Mouse (Mus musculus) forebrain, postnatal 0 days (tissue): ENCODE results near the gene Lamp1. TPM values are rescaled to one million over a fixed set of nuclear protein-coding genes. Genes with fewer than 3 reads are reported as not detected.
"Not testable (repeated sequence)": the region's sequence is repeated elsewhere in the genome, so short reads cannot be mapped to it uniquely, and the experiment has no call there.

Experiments
- ATAC-seq: fragments of 200-750 bp; cut with Nextera tagmentation; 2 replicates; pipeline ENCODE4 v1.8.0; 2017; ENCODE audit warnings: mild to moderate bottlenecking, moderate library complexity
- DNase-seq: peaks from one replicate; pipeline ENCODE4 v3.0.0-alpha.2; 2015
- H3K27ac ChIP-seq: fragments of 300-500 bp; sonication (generic); 2 replicates; pipeline ENCODE4 v1.5.1; 2014; ENCODE audit warnings: low read depth, mild to moderate bottlenecking, antibody characterized with exemption, low read length, moderate library complexity, mixed read lengths
- H3K27me3 ChIP-seq: fragments of 300-500 bp; sonication (generic); 2 replicates; pipeline ENCODE4 v1.6.1; 2014; ENCODE audit warnings: mild to moderate bottlenecking, low read length, mixed read lengths; ENCODE audit not compliant: insufficient read depth
- H3K36me3 ChIP-seq: fragments of 300-500 bp; sonication (generic); 2 replicates; pipeline ENCODE4 v1.6.1; 2014; ENCODE audit warnings: mild to moderate bottlenecking, moderate library complexity; ENCODE audit not compliant: insufficient read depth
- H3K4me1 ChIP-seq: fragments of 300-500 bp; sonication (generic); 2 replicates; pipeline ENCODE4 v1.6.1; 2014; ENCODE audit warnings: antibody characterized with exemption; ENCODE audit not compliant: insufficient read depth
- H3K4me2 ChIP-seq: fragments of 300-500 bp; sonication (generic); 2 replicates; pipeline ENCODE4 v1.6.1; 2014; ENCODE audit warnings: low read depth, mild to moderate bottlenecking, moderate library complexity
- H3K4me3 ChIP-seq: fragments of 300-500 bp; sonication (generic); 2 replicates; pipeline ENCODE4 v1.5.1; 2014; ENCODE audit warnings: low read depth, low read length, mixed read lengths
- H3K9ac ChIP-seq: fragments of 300-500 bp; sonication (generic); 2 replicates; pipeline ENCODE4 v1.6.1; 2014; ENCODE audit warnings: mild to moderate bottlenecking
- H3K9me3 ChIP-seq: fragments of 300-500 bp; sonication (generic); 2 replicates; pipeline ENCODE4 v1.6.1; 2016; ENCODE audit warnings: low read length
- CTCF ChIP-seq: sonication (generic); IDR thresholded peaks from 2 replicates; pipeline ENCODE4 v1.5.1; 2016; ENCODE audit warnings: antibody characterized with exemption, control low read depth, low read depth
- WGBS: fragments of 180-500 bp; shearing (Covaris S2); extraction: QIAGEN DNeasy Blood & Tissue Kit; methylation state at CpG from one replicate; pipeline ENCODE4 v1.1.7; 2014; 5-methylcytosine and 5-hydroxymethylcytosine counted together
- polyA plus RNA-seq: library from polyadenylated mRNA; unstranded; fragments of >200 nt; fragmentation: Nextera tagmentation; extraction: Ambion mirVana; gene quantifications from 2 replicates; pipeline ENCODE4 v1.2.1, GENCODE M21; 2015
- total RNA-seq: library from RNA; depleted of rRNA; stranded (reverse); fragments of >200 nt; gene quantifications from 2 replicates; pipeline ENCODE4 v1.2.3, GENCODE M21; 2014

Lamp1 gene
- total and polyA plus RNA-seq, 2 experiments from 2014 or later = 295 to 373 TPM

DNA sequence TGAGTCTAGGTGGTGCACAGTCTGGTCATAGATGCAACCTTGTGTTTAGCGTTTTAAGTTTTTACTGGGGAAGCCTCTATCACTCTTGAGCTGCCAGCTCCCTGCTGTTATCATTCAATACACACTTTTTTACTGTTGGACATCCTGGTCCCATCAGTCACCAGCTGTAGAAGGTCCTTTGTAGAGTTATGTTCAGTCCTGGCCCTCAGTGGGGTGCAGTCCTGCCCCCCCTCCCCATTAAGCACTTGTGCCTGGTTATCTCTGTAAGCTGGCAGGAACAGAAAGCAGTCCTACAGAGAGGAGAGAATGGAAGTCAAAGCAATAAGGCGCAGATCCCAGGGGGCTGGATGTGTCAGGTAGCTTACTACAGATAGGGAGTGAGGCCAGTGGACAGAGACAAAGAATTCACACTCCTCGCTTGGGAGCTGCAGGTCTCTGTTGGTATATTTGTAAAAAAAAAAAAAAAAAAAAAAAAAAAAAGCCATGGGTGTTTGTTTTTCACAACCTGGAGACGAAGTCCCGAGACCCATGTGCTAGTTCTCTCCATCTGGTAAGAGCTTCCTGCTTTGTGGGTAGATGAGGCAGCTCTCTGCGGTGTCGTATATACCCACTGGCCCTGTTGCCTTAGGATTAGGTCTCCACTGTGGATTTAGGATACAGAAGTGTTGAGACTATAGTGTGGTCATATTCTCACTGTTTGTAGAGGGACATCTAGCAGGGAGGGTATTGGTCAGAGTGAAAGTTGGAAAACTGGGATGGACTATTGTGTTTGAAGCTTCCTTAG, 37.9 kb upstream of the Lamp1 start:
- Histone ChIP-seq H3K27me3 (no peaks in the 10 kb centered on the region), H3K9ac (no peak overlapping the region), H3K27ac (no peak overlapping the region), H3K4me2 (no peak overlapping the region), H3K9me3 (no peaks in the 10 kb centered on the region), H3K36me3 (peaks cover 44% of the 10 kb centered on the region), H3K4me1 (no peaks in the 10 kb centered on the region), H3K4me3 (no peak overlapping the region)
- DNase-seq = no peak
- ATAC-seq = no peak
- TF ChIP-seq CTCF = no peak
- WGBS = 89% methylated on average over 7 of the region's 7 CpGs

DNA sequence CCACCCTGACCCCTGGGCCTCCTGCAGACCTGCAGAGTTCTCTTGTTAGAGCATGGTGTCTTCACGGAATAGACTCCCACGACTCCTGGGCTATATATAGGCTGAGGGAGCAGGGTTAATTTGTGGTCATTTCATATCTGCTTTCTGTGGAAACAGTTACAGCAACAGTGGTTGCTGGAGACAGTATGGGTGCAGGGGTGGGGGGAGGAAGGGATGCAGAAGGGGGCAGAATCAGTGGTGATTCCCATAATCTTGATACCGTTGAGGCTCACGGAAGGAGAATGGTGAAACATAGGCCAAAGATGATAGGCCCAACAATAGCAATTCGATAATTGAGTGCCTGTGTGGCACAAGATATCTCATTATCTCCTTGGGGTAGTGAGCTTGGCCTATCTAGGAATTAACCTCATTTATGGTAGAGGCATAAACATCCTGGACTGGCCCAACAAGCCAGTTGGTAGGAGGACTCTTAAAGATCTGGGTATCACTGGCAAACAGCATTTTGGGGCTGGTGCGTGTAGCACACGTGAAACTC, 36.0 kb upstream of the Lamp1 start:
- Histone ChIP-seq H3K9ac (no peak overlapping the region), H3K4me1 (no peaks in the 10 kb centered on the region), H3K27me3 (no peaks in the 10 kb centered on the region), H3K4me2 (no peak overlapping the region), H3K36me3 (peaks cover 58% of the 10 kb centered on the region), H3K9me3 (no peaks in the 10 kb centered on the region), H3K4me3 (no peak overlapping the region), H3K27ac (no peak overlapping the region)
- ATAC-seq (no peak), DNase-seq (no peak)
- WGBS = 94% methylated on average over 7 of the region's 7 CpGs
- no peak for TF ChIP-seq CTCF

DNA sequence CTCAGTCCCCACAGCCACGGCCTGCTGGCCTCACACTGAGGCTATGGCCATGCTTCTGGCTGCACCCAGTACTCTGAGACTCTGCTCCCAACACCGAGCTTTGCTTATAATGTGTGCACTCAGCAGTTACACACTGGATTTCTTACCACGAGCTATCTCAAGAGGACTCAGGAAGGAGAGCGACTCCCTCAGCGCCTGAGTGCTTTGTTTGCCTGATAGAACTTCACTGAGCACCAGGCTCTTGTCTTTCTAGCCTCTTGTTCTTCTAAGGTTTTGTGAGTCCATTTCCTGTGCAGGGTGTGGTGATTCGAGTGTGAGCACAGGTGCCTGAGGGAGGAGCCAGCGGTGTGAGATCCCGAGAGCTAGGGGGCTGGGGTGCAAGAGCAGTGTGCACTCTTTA, 34.1 kb upstream of the Lamp1 start:
- no peak overlapping the region for H3K4me3 ChIP-seq
- 96% methylated on average over 8 of the region's 8 CpGs for WGBS
- DNase-seq (no peak), ATAC-seq (no peak)
- H3K9me3 ChIP-seq = no peaks in the 10 kb centered on the region
- H3K4me2 ChIP-seq = no peak overlapping the region
- H3K9ac ChIP-seq = no peak overlapping the region
- no peak for TF ChIP-seq CTCF
- peaks cover 66% of the 10 kb centered on the region for H3K36me3 ChIP-seq
- H3K27ac ChIP-seq = no peak overlapping the region
- no peaks in the 10 kb centered on the region for H3K4me1 ChIP-seq
- no peaks in the 10 kb centered on the region for H3K27me3 ChIP-seq

DNA sequence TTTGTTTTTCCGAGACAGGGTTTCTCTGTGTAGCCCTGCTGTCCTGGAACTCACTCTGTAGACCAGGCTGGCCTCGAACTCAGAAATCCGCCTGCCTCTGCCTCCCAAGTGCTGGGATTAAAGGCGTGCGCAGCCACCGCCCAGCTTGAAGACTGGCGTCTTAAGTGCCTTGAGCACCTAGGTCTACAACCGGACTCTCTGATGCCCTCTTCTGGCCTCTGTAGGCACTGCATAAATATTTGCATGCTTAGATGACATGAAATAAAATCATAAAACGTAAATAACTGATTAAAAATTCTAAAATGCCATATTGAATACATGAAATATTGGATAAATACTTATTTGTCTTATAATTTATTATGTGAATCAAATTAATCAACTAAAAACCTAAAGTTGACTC, 26.7 kb upstream of the Lamp1 start:
- 65% methylated on average over 9 of the region's 9 CpGs for WGBS
- H3K4me1 ChIP-seq = not testable (repeated sequence)
- peaks cover 84% of the 10 kb centered on the region for H3K36me3 ChIP-seq

DNA sequence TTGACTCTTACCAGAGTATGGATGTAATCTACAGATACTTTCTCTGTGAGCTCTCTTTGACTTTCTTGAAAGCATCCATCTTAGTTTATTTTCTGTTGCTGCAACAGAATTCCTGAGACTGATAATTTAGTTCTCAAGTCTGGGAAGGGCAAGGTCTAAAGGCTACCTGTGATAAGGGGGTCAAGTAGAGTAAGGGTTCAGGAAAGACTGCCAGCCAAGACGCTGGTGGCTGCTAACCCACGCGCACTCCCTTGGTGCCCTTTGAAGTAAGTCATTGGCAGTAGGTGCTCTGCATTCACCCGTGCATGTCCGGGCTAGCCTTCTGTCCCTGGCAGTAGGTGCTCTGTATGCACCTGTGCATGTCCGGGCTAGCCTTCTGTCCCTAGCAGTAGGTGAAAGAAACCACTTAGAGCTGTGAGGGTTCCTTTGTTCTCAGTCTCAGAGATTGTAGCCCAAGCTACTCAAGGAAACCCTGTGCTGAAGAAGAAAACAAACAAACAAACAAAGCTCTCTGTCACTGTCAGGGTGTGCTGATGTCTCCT, 19.2 kb upstream of the Lamp1 start:
- no peak for ATAC-seq
- Histone ChIP-seq H3K27ac (no peak overlapping the region), H3K9ac (no peak overlapping the region), H3K4me1 (no peaks in the 10 kb centered on the region), H3K4me3 (no peak overlapping the region), H3K4me2 (no peak overlapping the region), H3K9me3 (no peaks in the 10 kb centered on the region), H3K36me3 (peaks cover 96% of the 10 kb centered on the region), H3K27me3 (no peaks in the 10 kb centered on the region)
- TF ChIP-seq CTCF = no peak
- 98% methylated on average over 6 of the region's 6 CpGs for WGBS
- no peak for DNase-seq

More for the DNA sequence above, 26.7 kb upstream of the Lamp1 start:
- H3K27ac ChIP-seq, H3K9me3 ChIP-seq, H3K4me2 ChIP-seq, H3K27me3 ChIP-seq, ATAC-seq, H3K4me3 ChIP-seq, H3K9ac ChIP-seq: not testable (repeated sequence)
- peak; percentile 68 for DNase-seq
- TF ChIP-seq CTCF = peak; percentile 54

DNA sequence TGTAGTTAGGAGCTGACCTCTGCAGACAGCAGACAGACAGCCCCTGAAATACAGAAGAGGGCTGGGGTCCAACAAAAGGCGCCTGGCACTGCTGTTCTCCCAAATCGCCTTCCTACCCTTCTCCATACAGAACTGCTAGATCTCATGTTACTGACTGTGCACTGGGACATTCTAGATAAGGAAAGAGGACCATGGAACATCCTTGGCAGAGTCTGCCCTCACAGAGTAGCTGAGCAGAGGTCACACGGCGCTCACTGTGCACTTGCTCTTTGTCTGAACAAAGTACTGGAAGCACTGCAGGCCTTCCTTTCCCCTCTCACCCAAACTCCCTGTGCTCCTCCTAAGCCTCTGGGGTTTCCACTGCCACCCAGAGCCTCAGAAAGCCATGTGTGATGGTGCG, 17.3 kb upstream of the Lamp1 start:
- Histone ChIP-seq H3K4me3 (no peak overlapping the region), H3K27me3 (no peaks in the 10 kb centered on the region), H3K9me3 (no peaks in the 10 kb centered on the region), H3K27ac (no peak overlapping the region), H3K9ac (no peak overlapping the region), H3K4me1 (no peaks in the 10 kb centered on the region), H3K4me2 (no peak overlapping the region), H3K36me3 (peaks cover 97% of the 10 kb centered on the region)
- TF ChIP-seq CTCF = no peak
- DNase-seq (no peak), ATAC-seq (no peak)
- WGBS = 91% methylated on average over 5 of the region's 5 CpGs

DNA sequence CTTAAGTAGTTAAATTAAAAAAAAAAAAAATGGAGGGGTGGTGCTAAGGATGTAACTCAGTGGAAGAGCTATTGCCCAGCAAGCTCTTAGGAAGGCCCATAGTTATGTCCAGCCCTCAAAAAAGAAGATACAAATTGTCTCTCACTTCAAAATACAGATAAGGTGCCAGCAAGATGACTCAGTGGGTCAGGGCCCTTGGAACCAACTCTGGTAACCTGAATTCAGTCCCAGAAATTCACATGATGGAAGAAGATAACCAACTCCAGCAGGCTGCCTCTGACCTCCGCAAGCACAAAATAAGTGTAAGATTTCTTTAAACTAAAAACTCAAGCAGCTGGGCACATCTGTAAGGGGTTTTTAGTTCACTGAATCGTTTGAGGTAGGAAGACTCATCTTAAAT, 10.5 kb upstream of the Lamp1 start:
- TF ChIP-seq CTCF = no peak
- H3K27me3 ChIP-seq = no peaks in the 10 kb centered on the region
- H3K9ac ChIP-seq = no peak overlapping the region
- H3K27ac ChIP-seq = no peak overlapping the region
- ATAC-seq (no peak), DNase-seq (no peak)
- H3K4me1 ChIP-seq = no peaks in the 10 kb centered on the region
- peaks cover 45% of the 10 kb centered on the region for H3K36me3 ChIP-seq
- H3K4me2 ChIP-seq = no peak overlapping the region
- no peak overlapping the region for H3K4me3 ChIP-seq
- WGBS = 93% methylated on average over 2 of the region's 2 CpGs
- H3K9me3 ChIP-seq = no peaks in the 10 kb centered on the region
